Mouse (Mus musculus) heart, embryonic 10.5 days (tissue): ENCODE measurements around the gene Celf2. TPM values are rescaled to one million over a fixed set of nuclear protein-coding genes. Genes with fewer than 3 reads are reported as not detected.

Experiments
- DNase-seq: peaks from one replicate; pipeline ENCODE4 v3.0.0-alpha.2; 2017; ENCODE audit warnings: low spot score
- H3K27ac ChIP-seq: fragments of 300-500 bp; sonication (generic); 2 replicates; pipeline ENCODE4 v1.5.1; 2016; ENCODE audit warnings: mild to moderate bottlenecking
- H3K27me3 ChIP-seq: fragments of 300-500 bp; sonication (generic); 2 replicates; pipeline ENCODE4 v1.6.1; 2016; ENCODE audit warnings: mild to moderate bottlenecking; ENCODE audit not compliant: poor library complexity, insufficient read depth, severe bottlenecking
- H3K36me3 ChIP-seq: fragments of 300-500 bp; sonication (generic); 2 replicates; pipeline ENCODE4 v1.6.1; 2016; ENCODE audit warnings: mild to moderate bottlenecking, moderate library complexity
- H3K4me1 ChIP-seq: fragments of 300-500 bp; sonication (generic); 2 replicates; pipeline ENCODE4 v1.6.1; 2016; ENCODE audit warnings: mild to moderate bottlenecking
- H3K4me3 ChIP-seq: fragments of 300-500 bp; sonication (generic); 2 replicates; pipeline ENCODE4 v1.5.1; 2016; ENCODE audit warnings: mild to moderate bottlenecking, moderate library complexity
- H3K9me3 ChIP-seq: fragments of 300-500 bp; sonication (generic); 2 replicates; pipeline ENCODE4 v1.6.1; 2016; ENCODE audit warnings: mild to moderate bottlenecking, moderate library complexity
- WGBS: fragments of 180-500 bp; shearing (Covaris S2); methylation state at CpG from one replicate; pipeline ENCODE4 v1.1.7; 2016; 5-methylcytosine and 5-hydroxymethylcytosine counted together
- polyA plus RNA-seq: library from polyadenylated mRNA; unstranded; fragments of >200 nt; fragmentation: Nextera tagmentation; extraction: Ambion mirVana; gene quantifications from 2 replicates; pipeline ENCODE4 v1.2.1, GENCODE M21; 2016

Celf2 gene
- polyA plus RNA-seq, 1 experiment from 2014 or later: 38.2 TPM

GRCm38 (mm10) chr2:7079390-7079789 lies 430.0 kb downstream of the Celf2 start:
- H3K27ac ChIP-seq: no peak overlapping the region
- DNase-seq: no peak
- WGBS: 66% methylated on average over 2 of the region's 2 CpGs
- H3K36me3 ChIP-seq: peaks cover 22% of the 10 kb centered on the region
- H3K27me3 ChIP-seq: no peaks in the 10 kb centered on the region
- H3K9me3 ChIP-seq: peaks cover 5% of the 10 kb centered on the region; the same call in 1 of the 2 replicates
- H3K4me3 ChIP-seq: no peak overlapping the region
- peaks cover 29% of the 10 kb centered on the region for H3K4me1 ChIP-seq

- Histone ChIP-seq H3K27me3 (no peaks in the 10 kb centered on the region), H3K4me3 (no peak overlapping the region), H3K9me3 (peaks cover 5% of the 10 kb centered on the region; the same call in 1 of the 2 replicates), H3K36me3 (peaks cover 22% of the 10 kb centered on the region), H3K27ac (no peak overlapping the region), H3K4me1 (peaks cover 4% of the 10 kb centered on the region; the same call in 1 of the 2 replicates)
- 79% methylated on average over 3 of the region's 3 CpGs for WGBS
- DNase-seq: no peak
Observed at GRCm38 (mm10) chr2:7073730-7074129, 435.6 kb downstream of the Celf2 start.

- WGBS: 67% methylated on average over 5 of the region's 5 CpGs
- DNase-seq: no peak
- Histone ChIP-seq H3K9me3 (peaks cover 5% of the 10 kb centered on the region; the same call in 1 of the 2 replicates), H3K36me3 (peaks cover 17% of the 10 kb centered on the region), H3K4me3 (no peak overlapping the region), H3K4me1 (peaks cover 4% of the 10 kb centered on the region; the same call in 1 of the 2 replicates), H3K27me3 (no peaks in the 10 kb centered on the region), H3K27ac (no peak overlapping the region)
Observed at GRCm38 (mm10) chr2:7072344-7073265, 436.8 kb downstream of the Celf2 start.

DNA sequence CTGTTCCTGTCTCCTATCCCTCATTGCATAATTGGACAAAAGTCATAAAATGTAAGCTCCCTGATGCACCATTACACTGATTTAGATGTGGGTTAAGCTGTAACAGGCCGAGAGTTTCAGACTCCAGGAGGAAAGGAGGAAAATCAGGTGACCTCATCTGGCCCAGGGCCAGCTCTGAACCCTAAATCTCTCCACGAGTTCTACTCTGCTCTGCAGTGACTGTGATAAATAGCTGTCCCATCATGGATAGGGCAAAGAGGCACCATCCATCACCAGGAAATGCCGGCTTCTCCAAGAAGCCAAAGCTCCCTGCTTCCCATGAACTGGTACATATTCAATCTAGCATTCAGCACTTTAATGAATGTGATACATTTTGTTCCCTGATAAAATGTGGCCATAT lies 439.9 kb downstream of the Celf2 start:
- H3K27ac ChIP-seq: no peak overlapping the region
- H3K4me1 ChIP-seq: peaks cover 8% of the 10 kb centered on the region; the same call in 1 of the 2 replicates
- no peak overlapping the region for H3K4me3 ChIP-seq
- DNase-seq: no peak
- no peaks in the 10 kb centered on the region for H3K36me3 ChIP-seq
- no peaks in the 10 kb centered on the region for H3K9me3 ChIP-seq
- 50% methylated on average over 3 of the region's 3 CpGs for WGBS
- H3K27me3 ChIP-seq: no peaks in the 10 kb centered on the region

- Histone ChIP-seq H3K9me3 (no peaks in the 10 kb centered on the region), H3K4me1 (peaks cover 18% of the 10 kb centered on the region), H3K4me3 (no peak overlapping the region), H3K27me3 (no peaks in the 10 kb centered on the region), H3K36me3 (no peaks in the 10 kb centered on the region), H3K27ac (no peak overlapping the region)
- DNase-seq: no peak
- WGBS: 85% methylated on average over 6 of the region's 6 CpGs
Observed at GRCm38 (mm10) chr2:7068281-7068680, 441.1 kb downstream of the Celf2 start.

DNA sequence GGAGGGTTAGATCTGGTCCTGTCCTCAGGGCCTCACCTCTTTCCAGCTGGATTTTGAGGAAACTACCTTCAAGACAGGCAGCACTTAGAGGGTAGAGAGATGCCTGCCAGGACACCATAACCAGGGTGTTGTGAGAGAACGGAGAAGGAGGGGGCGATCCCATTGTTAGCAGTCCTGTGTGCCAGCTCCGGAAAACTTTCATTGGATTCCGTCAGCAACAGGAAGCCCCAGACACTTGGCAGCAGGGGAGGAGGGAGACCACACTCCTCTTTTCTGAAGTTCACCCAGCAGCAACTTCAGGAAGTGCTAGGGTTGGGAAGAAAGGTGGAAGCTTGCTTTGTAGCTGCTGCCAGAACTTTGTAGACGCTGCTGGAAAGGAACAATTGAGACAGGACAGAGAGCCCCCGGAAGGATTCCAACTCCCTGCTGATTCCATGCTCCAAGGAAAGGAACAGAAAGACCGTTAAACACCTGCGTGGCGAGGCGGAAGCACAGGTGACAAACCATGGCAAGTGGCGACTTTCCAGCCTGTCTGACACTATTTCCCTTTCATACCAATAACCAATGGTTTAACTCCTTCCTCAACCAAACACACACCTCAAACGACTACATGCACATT lies 445.7 kb downstream of the Celf2 start:
- WGBS: 30% methylated on average over 12 of the region's 12 CpGs
- no peak overlapping the region; the same call in 1 of the 2 replicates for H3K4me3 ChIP-seq
- H3K4me1 ChIP-seq: peaks cover 20% of the 10 kb centered on the region
- no peaks in the 10 kb centered on the region for H3K36me3 ChIP-seq
- DNase-seq: peak; percentile 78
- peak overlapping the region; percentile 74 for H3K27ac ChIP-seq
- H3K9me3 ChIP-seq: no peaks in the 10 kb centered on the region
- H3K27me3 ChIP-seq: no peaks in the 10 kb centered on the region

DNA sequence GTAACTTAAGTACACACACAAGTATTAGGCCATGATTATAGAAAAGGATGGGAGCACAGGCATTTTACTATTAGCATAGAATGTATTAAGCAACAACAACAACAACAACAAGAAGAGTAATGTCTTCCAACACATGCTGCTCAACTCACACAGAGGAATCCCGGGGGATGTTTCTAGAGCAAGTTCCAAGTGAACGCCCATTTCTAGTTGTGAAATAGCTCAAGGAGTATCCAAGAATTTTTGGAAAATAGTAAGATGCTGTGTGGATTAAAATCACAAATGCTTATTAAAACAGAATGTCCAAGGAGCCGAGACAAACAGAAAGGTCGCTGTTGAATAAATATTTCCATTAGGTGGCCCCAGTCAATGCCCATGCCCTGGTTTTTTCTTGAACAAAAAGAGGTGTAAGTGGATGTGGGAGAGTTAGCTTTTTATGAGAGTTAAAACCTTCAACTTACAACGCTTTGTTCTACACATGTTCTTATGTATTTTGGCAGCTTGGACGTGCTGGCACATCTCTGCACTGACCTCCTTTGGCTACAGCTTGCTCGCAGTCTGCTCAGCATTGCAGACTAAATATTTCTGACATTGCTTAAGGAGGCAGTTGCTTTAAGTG lies 448.8 kb downstream of the Celf2 start:
- H3K4me1 ChIP-seq: peaks cover 20% of the 10 kb centered on the region
- H3K27ac ChIP-seq: no peak overlapping the region
- H3K4me3 ChIP-seq: no peak overlapping the region
- no peak for DNase-seq
- no peaks in the 10 kb centered on the region for H3K9me3 ChIP-seq
- H3K27me3 ChIP-seq: no peaks in the 10 kb centered on the region
- 86% methylated on average over 7 of the region's 7 CpGs for WGBS
- H3K36me3 ChIP-seq: no peaks in the 10 kb centered on the region

- no peaks in the 10 kb centered on the region for H3K27me3 ChIP-seq
- no peaks in the 10 kb centered on the region for H3K36me3 ChIP-seq
- no peak for DNase-seq
- 82% methylated on average over 4 of the region's 4 CpGs for WGBS
- no peaks in the 10 kb centered on the region for H3K9me3 ChIP-seq
- H3K27ac ChIP-seq: no peak overlapping the region
- H3K4me3 ChIP-seq: no peak overlapping the region
- peaks cover 12% of the 10 kb centered on the region; the same call in 1 of the 2 replicates for H3K4me1 ChIP-seq
Observed at GRCm38 (mm10) chr2:7056401-7056800, 453.0 kb downstream of the Celf2 start.

- WGBS: 54% methylated on average over 3 of the region's 3 CpGs
- no peak for DNase-seq
- H3K36me3 ChIP-seq: no peaks in the 10 kb centered on the region
- H3K4me1 ChIP-seq: peaks cover 12% of the 10 kb centered on the region; the same call in 1 of the 2 replicates
- H3K9me3 ChIP-seq: no peaks in the 10 kb centered on the region
- H3K27me3 ChIP-seq: no peaks in the 10 kb centered on the region
- no peak overlapping the region for H3K4me3 ChIP-seq
- H3K27ac ChIP-seq: no peak overlapping the region
Observed at GRCm38 (mm10) chr2:7055958-7056357, 453.4 kb downstream of the Celf2 start.

DNA sequence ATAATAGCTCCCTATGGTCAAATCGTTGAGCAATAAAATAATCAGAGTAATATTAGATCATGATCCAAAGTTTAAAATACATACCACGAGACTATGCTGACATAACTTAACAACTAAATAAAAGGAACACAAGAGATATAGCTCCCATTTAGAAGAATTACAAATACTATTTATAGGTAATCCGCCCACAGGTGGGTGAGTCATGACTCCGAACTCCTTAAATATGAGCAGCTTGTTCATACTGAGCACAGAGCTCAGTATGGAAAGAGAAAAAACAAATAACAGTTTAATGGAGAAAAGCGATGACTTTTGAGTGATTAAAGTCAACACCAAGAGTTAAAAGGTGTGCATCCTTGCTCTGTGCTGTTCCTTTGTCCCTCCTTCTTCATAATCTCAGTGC lies 458.3 kb downstream of the Celf2 start:
- WGBS: 87% methylated on average over 5 of the region's 5 CpGs
- Histone ChIP-seq H3K9me3 (no peaks in the 10 kb centered on the region), H3K4me1 (peaks cover 12% of the 10 kb centered on the region; the same call in 1 of the 2 replicates), H3K4me3 (no peak overlapping the region), H3K36me3 (0 out of 2 replicates have a peak, but pooled peaks cover 3% of the 10 kb centered on the region), H3K27ac (no peak overlapping the region), H3K27me3 (no peaks in the 10 kb centered on the region)
- no peak for DNase-seq

DNA sequence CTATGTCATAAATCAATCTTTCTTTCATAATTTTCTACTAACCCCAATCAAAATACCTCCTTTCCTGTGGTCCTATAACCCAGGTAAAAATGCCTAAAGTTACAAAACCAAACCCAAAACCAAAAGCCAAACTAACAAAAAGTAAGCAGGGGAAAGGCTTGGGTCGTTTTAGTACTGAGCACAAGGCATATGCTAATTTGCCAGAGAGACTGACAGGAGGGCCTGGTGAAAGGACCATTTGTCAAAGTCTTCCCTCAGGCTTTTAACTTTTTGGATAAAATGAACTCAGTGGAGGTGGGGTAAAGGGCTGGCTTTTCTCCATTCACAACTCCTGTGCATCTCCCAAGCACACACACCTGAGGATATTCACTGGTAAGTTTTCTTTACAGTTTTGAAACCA lies 463.2 kb downstream of the Celf2 start:
- Histone ChIP-seq H3K4me3 (no peak overlapping the region), H3K27me3 (no peaks in the 10 kb centered on the region), H3K27ac (no peak overlapping the region), H3K36me3 (0 out of 2 replicates have a peak, but pooled peaks cover 3% of the 10 kb centered on the region), H3K9me3 (no peaks in the 10 kb centered on the region), H3K4me1 (no peaks in the 10 kb centered on the region)
- WGBS: 14% methylated on average over 1 of the region's 1 CpGs
- DNase-seq: no peak

GRCm38 (mm10) chr2:7045531-7045930 lies 463.8 kb downstream of the Celf2 start:
- no peaks in the 10 kb centered on the region for H3K4me1 ChIP-seq
- 0 out of 2 replicates have a peak, but pooled peaks cover 3% of the 10 kb centered on the region for H3K36me3 ChIP-seq
- H3K4me3 ChIP-seq: no peak overlapping the region
- no peaks in the 10 kb centered on the region for H3K27me3 ChIP-seq
- no peaks in the 10 kb centered on the region for H3K9me3 ChIP-seq
- WGBS: 81% methylated on average over 4 of the region's 4 CpGs
- no peak overlapping the region for H3K27ac ChIP-seq
- DNase-seq: no peak
